Mouse (Mus musculus) NIH3T3 (cell line): ENCODE measurements around the gene Hscb.
"Not testable (repeated sequence)": the region's sequence is repeated elsewhere in the genome, so short reads cannot be mapped to it uniquely, and the experiment has no call there.

Source experiments
- DNase-seq: peaks from one replicate; pipeline ENCODE4 v3.0.0-alpha.2; 2012; ENCODE audit warnings: low read depth

The Hscb gene

DNA sequence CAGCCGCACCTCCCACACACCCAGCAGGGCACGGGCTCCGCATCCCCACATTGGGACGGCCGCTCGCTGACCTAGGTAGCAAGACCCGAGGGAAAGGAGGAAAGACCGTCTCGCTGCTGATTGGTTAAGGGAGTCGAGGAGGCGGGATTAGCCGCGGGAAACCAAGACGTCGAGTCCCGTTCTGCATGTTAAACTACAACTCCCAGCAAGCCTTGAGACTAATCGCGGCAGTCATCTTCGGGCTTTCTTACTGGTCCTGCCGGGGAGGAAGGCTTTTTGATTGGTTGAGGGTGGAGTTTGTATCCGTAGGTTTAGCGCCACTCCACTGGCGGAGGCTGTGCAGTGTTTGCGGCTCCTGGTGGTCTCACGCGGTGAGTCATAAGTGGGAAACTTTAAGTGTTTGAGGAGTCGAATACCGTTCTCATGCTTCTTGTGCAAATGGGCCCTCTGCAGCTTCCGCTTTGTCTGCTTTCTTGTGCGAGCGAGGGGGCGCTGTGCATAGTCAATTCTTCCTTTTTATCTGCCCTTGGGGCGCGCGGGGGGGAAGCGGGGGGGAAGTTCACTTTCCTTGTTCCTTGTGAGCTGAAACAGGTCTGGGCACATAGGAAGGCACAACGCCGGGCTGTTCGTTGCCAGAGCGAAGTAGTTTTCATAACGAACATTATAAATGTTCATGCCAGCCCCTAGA lies at the start of gene Hscb, which contains the start of gene Chek2:
Hscb (minus strand) TSS at position 100 of the 688 bp plus-strand sequence.
Chek2 (plus strand) TSS at position 302 of the 688 bp plus-strand sequence.
- DNase-seq, result peak; percentile 98

GRCm38 (mm10) chr5:110888596-110888995 lies 49.0 kb upstream of the Hscb start:
- DNase-seq, result no peak

GRCm38 (mm10) chr5:110879584-110880374 lies 40.2 kb upstream of the Hscb start, which contains the start of gene Ttc28:
Ttc28 (plus strand) TSS chr5:110879803.
- peak; percentile 93 for DNase-seq

DNA sequence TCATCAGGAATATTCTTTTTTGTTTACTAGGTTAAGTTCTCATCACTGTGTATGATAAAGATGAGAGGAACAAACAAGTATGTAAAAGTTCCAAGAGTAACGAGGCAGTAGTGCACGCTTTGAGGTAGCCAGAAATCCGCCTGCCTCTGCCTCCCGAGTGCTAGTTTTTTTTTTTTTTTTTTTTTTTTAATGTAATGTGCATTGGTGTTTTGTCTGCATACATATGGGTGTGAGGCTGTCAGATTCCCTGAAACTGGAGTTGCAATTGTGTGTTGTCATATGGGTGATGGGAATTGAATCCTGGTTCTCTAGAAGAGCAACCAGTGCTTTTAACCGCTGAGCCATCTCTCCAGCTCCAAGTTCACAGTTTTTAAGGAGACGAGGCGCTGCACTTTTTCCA lies 39.5 kb upstream of the Hscb start:
- no peak for DNase-seq

GRCm38 (mm10) chr5:110878526-110878925 lies 38.9 kb upstream of the Hscb start:
- DNase-seq, result not testable (repeated sequence)

GRCm38 (mm10) chr5:110877666-110878505 lies 38.3 kb upstream of the Hscb start:
- no peak for DNase-seq

GRCm38 (mm10) chr5:110875286-110875685 lies 35.7 kb upstream of the Hscb start:
- DNase-seq, result no peak

DNA sequence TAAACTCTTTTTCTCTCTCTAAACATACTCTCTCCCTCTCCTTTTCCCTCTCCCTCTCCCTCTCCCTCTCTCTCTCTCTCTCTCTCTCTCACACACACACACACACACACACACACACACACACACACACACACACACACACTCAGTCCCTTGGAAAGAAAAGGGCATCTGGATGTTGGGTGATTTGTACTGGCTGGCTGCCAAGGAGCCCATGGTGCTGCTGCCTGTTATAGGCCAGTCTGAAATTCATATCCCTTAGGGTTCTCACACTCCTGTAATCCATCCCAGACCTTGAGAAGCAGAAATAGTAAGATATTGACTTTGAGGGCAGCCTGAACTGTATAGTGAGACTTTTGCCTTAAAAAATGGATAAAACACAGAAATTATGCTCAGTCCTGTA lies 35.1 kb upstream of the Hscb start:
- peak; percentile 83 for DNase-seq

- no peak for DNase-seq
Measured at GRCm38 (mm10) chr5:110873160-110873559, 33.6 kb upstream of the Hscb start.

- DNase-seq, result peak; percentile 66
Measured at GRCm38 (mm10) chr5:110869242-110869669, 29.7 kb upstream of the Hscb start.

GRCm38 (mm10) chr5:110868460-110868859 lies 28.9 kb upstream of the Hscb start:
- no peak for DNase-seq

DNA sequence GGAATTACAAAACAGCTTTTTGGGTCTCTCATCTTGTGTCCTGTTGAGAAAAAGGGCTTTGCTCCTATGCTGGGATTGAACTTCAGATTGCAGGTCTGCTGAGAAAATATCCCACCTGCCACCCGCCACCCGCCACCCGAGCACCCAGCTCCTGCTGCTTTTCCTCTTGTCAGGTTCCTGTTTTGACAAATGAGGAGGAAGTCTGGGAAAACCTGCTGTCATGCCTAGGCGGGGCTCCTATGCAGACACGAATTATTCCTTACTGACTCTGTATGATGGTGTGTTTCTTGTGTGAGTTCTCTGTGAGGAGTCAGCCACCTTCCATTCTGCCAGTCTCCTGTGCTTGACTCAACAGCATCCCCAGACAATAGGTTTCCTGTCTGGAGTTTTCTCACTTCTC lies 20.9 kb upstream of the Hscb start:
- no peak for DNase-seq

DNA sequence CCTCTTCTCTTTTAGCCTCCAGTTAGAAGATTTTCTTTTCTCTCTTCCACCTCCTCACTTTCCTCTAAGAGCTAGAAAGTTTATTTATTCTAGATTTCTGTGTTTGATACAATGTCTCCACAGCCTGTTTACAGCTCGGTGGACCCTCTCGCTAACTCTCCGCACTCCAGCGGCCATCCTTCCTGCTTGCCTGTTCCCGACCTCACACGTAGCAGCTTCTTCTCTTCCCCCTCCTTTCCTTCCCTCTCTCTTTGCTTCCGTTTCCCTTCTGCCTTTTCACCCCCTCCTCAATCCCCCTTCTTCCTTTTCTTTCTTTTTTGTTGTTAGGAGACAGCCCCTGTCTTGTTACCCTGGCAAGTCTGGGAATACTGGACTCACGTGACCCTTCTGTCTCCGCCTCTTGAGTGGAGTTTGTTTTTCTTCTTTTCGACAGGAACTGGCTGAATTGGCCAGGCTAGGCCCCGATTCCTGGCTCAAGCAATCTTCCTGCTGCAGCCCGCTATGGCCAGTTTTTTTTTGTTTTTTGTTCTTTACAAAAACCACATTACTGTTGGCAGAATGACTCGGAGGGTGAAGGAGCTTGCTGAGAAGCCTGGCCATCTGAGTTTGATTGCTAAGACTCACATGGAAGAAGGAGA lies 19.6 kb upstream of the Hscb start:
- peak; percentile 82 for DNase-seq

- DNase-seq, result no peak
Measured at GRCm38 (mm10) chr5:110857091-110857490, 17.5 kb upstream of the Hscb start.

DNA sequence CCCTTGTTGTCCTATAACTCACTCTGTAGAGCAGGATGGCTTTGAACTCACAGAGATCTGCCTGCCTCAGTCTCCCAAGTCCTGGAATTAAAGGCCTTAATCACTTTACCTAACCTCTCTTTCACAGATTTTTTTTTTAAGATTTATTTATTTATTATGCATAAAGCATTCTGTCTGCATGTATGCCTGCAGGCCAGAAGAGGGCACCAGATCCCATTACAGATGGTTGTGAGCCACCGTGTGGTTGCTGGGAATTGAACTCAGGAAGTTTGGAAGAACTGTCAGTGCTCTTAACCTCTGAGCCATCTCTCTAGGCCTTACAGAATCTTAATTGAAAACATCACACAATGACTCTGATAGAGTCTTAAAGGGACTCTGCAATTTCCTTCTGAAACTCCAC lies 13.4 kb upstream of the Hscb start:
- DNase-seq, result no peak

- DNase-seq, result no peak
Measured at GRCm38 (mm10) chr5:110841046-110841862, 1.7 kb upstream of the Hscb start.

DNA sequence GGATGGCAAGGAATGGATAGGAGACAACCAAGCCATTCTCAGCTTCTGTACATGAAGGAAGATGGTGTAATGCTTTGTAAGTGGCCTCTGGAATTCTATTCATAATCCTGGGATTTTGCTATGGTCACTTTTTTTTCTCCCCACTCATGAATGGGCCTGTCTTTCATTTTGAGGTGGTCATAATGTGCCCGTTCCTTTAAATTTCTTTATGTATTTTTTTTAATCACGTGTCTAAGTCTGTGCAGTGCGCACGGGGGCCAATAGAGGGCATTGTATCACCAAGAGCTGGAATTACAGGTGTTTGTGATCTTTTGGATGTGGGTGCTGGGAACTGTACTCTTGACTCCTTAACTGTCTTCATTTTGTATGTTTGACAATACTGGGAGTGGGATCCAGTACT lies 888 bp upstream of the Hscb start:
- DNase-seq, result peak; percentile 78

GRCm38 (mm10) chr5:110839038-110839677 lies 419 bp downstream of the Hscb start:
- no peak for DNase-seq

- DNase-seq, result not testable (repeated sequence)
Measured at GRCm38 (mm10) chr5:110838016-110838415, 1.6 kb downstream of the Hscb start.

DNA sequence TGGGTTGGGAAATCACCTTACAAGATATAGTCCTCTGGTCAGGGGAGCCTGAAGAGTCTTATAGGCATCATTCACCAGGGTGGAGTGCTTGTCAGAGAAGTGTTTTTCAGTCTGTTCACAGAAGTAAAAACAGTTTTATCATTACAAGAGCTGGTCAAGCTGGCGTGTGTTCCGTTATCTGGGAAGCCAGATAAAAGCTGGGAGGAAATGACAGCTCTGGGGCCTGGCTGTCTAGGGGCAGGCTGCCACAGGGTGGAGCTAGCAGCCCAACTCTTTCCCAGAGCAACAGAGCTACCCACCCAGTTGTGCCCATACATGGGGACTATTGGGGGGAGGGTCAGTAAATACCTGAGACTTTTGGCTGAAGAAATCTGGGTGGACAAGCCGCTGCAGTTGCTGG lies 3.6 kb downstream of the Hscb start:
- peak; percentile 54 for DNase-seq
